Comparison of ENCODE assay signal across 8 mouse cellular contexts in the genomic region with DNA sequence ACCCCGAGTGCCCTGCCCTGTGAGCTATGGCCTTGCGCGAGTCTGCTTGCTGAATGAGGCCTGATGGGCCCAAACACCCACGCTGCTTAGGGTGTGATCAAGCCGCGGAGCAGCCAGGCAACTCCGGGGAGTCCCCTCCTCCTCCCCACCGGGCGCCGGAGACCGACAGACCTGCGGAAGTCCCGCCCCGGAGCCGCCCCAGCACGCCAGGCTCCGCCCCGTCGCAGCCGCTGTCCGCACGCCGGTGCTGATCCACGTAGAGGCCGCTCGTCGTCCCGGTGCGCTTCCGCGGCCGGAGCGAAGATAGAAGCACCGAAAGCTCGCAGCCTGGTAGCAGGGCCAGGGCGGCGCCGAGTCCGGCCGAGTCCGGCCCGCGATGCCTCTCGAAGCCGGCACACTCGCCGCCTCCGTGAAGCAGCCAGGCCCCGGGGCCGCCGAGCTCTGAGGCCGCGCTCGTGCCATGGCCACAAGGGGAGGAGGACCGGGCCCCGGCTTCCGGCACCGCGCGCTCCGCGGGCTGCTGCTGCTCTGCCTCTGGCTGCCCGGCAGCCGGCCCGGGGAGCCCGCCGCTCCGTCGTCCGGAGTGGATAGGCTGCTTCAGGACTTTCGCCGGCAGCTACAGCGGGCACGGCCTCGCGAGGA. TPM values are rescaled to one million over a fixed set of nuclear protein-coding genes. Genes with fewer than 3 reads are reported as not detected.
DNase-seq lines count a peak whose midpoint lies in the region; ATAC-seq and TF ChIP-seq lines count a peak whose summit lies in the region.

A gene (plus strand): TSS at position 209 of the 642 bp plus-strand sequence.

- peak within 1 kb of the TSS; percentile 70 for H3K4me3 ChIP-seq in G1E (ENCODE audit: low read depth, low read length)
- H3K4me3 ChIP-seq in forebrain, embryonic 16.5 days (replicated peaks; ENCODE audit: low read length) = peak within 1 kb of the TSS; percentile 71
- peak within 1 kb of the TSS; percentile 62 for H3K4me3 ChIP-seq in lung, embryonic 15.5 days

- DNase-seq in G1E (ENCODE audit: low spot score) = peak; percentile 83
- DNase-seq in cerebellum, adult 18-20 months = peak; percentile 92 to 94
- DNase-seq in heart, postnatal 36 days = peak; percentile 95 to 96
- peak; percentile 70 to 86 for DNase-seq in layer of hippocampus, adult 8-10 months (ENCODE audit: low spot score in 2 of 2)
- DNase-seq in ovary, adult 18-20 months (ENCODE audit: low spot score) = peak; percentile 86
- peak; percentile 91 for DNase-seq in thymus, postnatal 0 days (ENCODE audit: low spot score)

- peak; percentile 87 for ATAC-seq in G1E (ENCODE audit: extremely low read depth, insufficient number of reproducible peaks, low FRiP score, poor library complexity, severe bottlenecking)
- ATAC-seq in forebrain, embryonic 16.5 days = peak; percentile 97
- peak; percentile 95 for ATAC-seq in lung, embryonic 15.5 days (ENCODE audit: borderline replicate concordance, extremely low read depth, low FRiP score, low TSS enrichment)

- H3K4me1 ChIP-seq in G1E (ENCODE audit: insufficient read depth, low read depth, low read length) = peaks cover 17% of the 10 kb centered on the region
- H3K4me1 ChIP-seq in forebrain, embryonic 16.5 days (replicated peaks; ENCODE audit: control insufficient read depth, insufficient read depth, low read length) = peaks cover 18% of the 10 kb centered on the region
- peaks cover 7% of the 10 kb centered on the region for H3K4me1 ChIP-seq in lung, embryonic 15.5 days

- H3K4me2 ChIP-seq in forebrain, embryonic 16.5 days (ENCODE audit: low read length) = peak within 1 kb of the TSS; percentile 98
- peak within 1 kb of the TSS; percentile 97 for H3K4me2 ChIP-seq in lung, embryonic 15.5 days

- H3K9ac ChIP-seq in forebrain, embryonic 16.5 days (replicated peaks; ENCODE audit: low read depth, low read length) = peak within 1 kb of the TSS; percentile 74
- peak within 1 kb of the TSS; percentile 46 for H3K9ac ChIP-seq in lung, embryonic 15.5 days

- peaks cover 18% of the 10 kb centered on the region for H3K27me3 ChIP-seq in G1E (ENCODE audit: insufficient read depth, low read length)
- H3K27me3 ChIP-seq in forebrain, embryonic 16.5 days (replicated peaks; ENCODE audit: control insufficient read depth, insufficient read depth, low read length) = no peaks in the 10 kb centered on the region
- peaks cover 10% of the 10 kb centered on the region for H3K27me3 ChIP-seq in lung, embryonic 15.5 days

- intact Hi-C loops in heart, postnatal 36 days (cut with DNase I) = no loop called here

- H3K9me3 ChIP-seq in G1E (replicated peaks) = peaks cover 8% of the 10 kb centered on the region
- no peaks in the 10 kb centered on the region for H3K9me3 ChIP-seq in forebrain, embryonic 16.5 days (ENCODE audit: control insufficient read depth, low read length)
- no peaks in the 10 kb centered on the region for H3K9me3 ChIP-seq in lung, embryonic 15.5 days

- peak within 1 kb of the TSS; percentile 66 for H3K27ac ChIP-seq in forebrain, embryonic 16.5 days (ENCODE audit: low read length)
- no peak within 1 kb of the TSS for H3K27ac ChIP-seq in lung, embryonic 15.5 days

- H3K36me3 ChIP-seq in G1E (replicated peaks) = no peaks in the 10 kb centered on the region
- no peaks in the 10 kb centered on the region for H3K36me3 ChIP-seq in forebrain, embryonic 16.5 days (ENCODE audit: control insufficient read depth, insufficient read depth)
- H3K36me3 ChIP-seq in lung, embryonic 15.5 days = no peaks in the 10 kb centered on the region

- WGBS in forebrain, embryonic 16.5 days = under 1% methylated on average over 75 of the region's 76 CpGs
- under 1% methylated on average over 76 of the region's 76 CpGs for WGBS in lung, embryonic 15.5 days

- no peak for TF ChIP-seq CTCF in G1E (IDR thresholded peaks at IDR 0.05; ENCODE audit: low read depth, low read length)

RNA-seq across cellular contexts. Expression of the gene that starts here (rescaled TPM):
- total RNA-seq in G1E (2014; fragmentation: Nextera tagmentation) (not detected in 2 replicates), G1E (2017) (0.22 and 0.35 TPM in 2 replicates)
- polyA plus RNA-seq in G1E (2012) = 0.14 and 0.21 TPM in 2 replicates
- 38.6 and 40.8 TPM in 2 replicates for polyA plus RNA-seq in forebrain, embryonic 16.5 days (2015; fragmentation: Nextera tagmentation; extraction: Ambion mirVana)
- total RNA-seq in heart, postnatal 36 days (2021) = 1 to 10 TPM; 1.6 to 2.4 TPM
- total RNA-seq in layer of hippocampus, adult 8-10 months (2022) = 100 to 1,000 TPM; 169 to 193 (median 176) TPM
- 4.7 and 5.1 TPM in 2 replicates for polyA plus RNA-seq in lung, embryonic 15.5 days (2015; fragmentation: Nextera tagmentation; extraction: Ambion mirVana)
- 1.2 and 1.3 TPM in 2 replicates for polyA plus RNA-seq in thymus, postnatal 0 days (2015; fragmentation: Nextera tagmentation; extraction: Ambion mirVana)

Comparison
In these comparisons a context has a peak if more than half of its experiments do, and no peak if none do; other contexts are left out.
1. RNA of the gene that starts here (total RNA-seq): 169 to 193 TPM in layer of hippocampus, adult 8-10 months; 1.6 to 2.4 TPM in heart, postnatal 36 days and 0.22 to 0.35 TPM in G1E; every median in the first group is over 10 times any median in the second.
2. Peak in DNase-seq, ATAC-seq and H3K4me3 ChIP-seq in G1E; RNA of the gene not detected or under 1 TPM.
3. Peak in every context shown above with its lines, with median percentiles within 50 percentile points of each other: ATAC-seq, DNase-seq and H3K4me3 ChIP-seq.